Mouse (Mus musculus): ENCODE results near the gene Mbtps2. TPM values are rescaled to one million over a fixed set of nuclear protein-coding genes. Genes with fewer than 3 reads are reported as not detected.

The Mbtps2 gene
- total RNA-seq (2012; rRNA removed) (7.0 and 7.7 TPM in 2 replicates), polyA plus RNA-seq (2012; ENCODE audit: insufficient read depth in 1 of 2, insufficient read length in 2 of 2, low read depth in 1 of 2, low replicate concordance in 2 of 2, missing spikeins in 1 of 2) (100 to 1,000 TPM in 1 of 2 experiments, 10 to 100 TPM in 1; 31.8 to 209 TPM)

DNA sequence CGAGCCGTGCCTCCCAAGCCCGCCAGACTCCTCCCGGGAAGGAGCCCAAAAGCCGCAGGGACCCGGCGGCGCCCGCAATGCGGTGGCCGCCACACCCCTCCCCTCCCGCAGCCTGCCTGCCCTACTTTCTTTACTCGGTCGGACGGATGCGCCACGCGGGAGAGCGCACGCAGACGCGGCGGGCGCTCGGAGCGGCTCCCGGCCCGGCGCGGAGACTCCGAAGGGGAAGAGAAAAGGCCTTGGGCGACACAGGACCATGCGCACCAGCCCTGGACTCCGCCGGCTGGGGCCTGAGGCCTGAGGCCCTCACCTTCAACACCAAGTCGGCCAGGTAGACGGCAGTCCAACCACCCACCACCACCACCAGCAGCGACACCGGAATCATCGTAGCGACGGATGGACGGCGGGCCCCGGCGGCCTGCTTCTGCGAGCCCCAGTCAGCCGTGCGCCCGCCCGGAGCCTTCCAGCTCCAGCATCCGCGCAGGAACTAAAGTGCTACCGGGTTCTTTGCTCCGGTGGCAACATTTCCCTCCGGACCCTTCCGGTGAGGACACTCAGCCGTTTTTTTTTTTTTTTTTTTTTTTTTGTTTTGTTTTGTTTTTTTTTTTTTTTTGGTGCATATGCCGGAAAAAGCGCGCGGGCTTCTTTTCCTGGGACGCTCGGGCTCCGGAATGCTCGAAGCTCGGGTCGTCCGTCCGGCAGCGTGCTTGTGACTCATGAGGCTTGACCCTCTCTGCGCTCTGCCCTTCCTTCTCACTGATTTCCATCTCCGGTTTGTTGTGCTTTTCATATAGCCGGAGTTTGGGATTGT lies at the start of gene Mbtps2:
Gene Mbtps2, minus strand, starts transcription at position 530 of the 811 bp plus-strand sequence.
- Histone ChIP-seq H3K27me3 (ENCODE audit: control insufficient read depth in 1 of 2, insufficient read depth in 2 of 2, low read length in 2 of 2) (no peaks in the 10 kb centered on the region), H3K9ac (ENCODE audit: control insufficient read depth, low read depth, low read length, poor library complexity, severe bottlenecking) (peak within 1 kb of the TSS; percentile 94), H3K27ac (ENCODE audit: control insufficient read depth, low read depth, low read length) (peak within 1 kb of the TSS; percentile 84), H3K79me2 (ENCODE audit: control insufficient read depth, insufficient read depth, low read length, poor library complexity) (peaks cover 17% of the 10 kb centered on the region), H3K4me3 (ENCODE audit: control insufficient read depth in 1 of 2, insufficient read depth in 1 of 2, low read depth in 2 of 2, low read length in 2 of 2) (peak within 1 kb of the TSS; percentile 92 to 97), H3K36me3 (ENCODE audit: control insufficient read depth in 1 of 2, insufficient read depth in 2 of 2, low read length in 2 of 2) (peaks cover 0 to 20% of the 10 kb centered on the region in 2 experiments; a peak in 2 of 4 replicates), H3K4me1 (ENCODE audit: control insufficient read depth in 1 of 2, insufficient read depth in 2 of 2, low read length in 2 of 2) (peaks cover 11% of the 10 kb centered on the region in 2 experiments), H3K9me3 (replicated peaks; ENCODE audit: insufficient read depth, low read length) (no peaks in the 10 kb centered on the region)
- peak; percentile 90 for DNase-seq (ENCODE audit: low read depth, low spot score)
- TF ChIP-seq MYC (IDR thresholded peaks at IDR 0.05; ENCODE audit: low read depth, low read length) = peak; percentile 84
- peak; percentile 63; the same call in 1 of the 2 replicates for TF ChIP-seq ETS1 (IDR thresholded peaks at IDR 0.05; ENCODE audit: low read depth, low read length)
- no peak for TF ChIP-seq MEF2A (IDR thresholded peaks at IDR 0.05; ENCODE audit: extremely low read depth, insufficient replicate concordance, low read depth, low read length, poor library complexity, severe bottlenecking)
- TF ChIP-seq ZNF384 (IDR thresholded peaks at IDR 0.05; ENCODE audit: low read depth, low read length) = peak; percentile 100; the same call in 1 of the 2 replicates
- TF ChIP-seq CHD2 (IDR thresholded peaks at IDR 0.05; ENCODE audit: low read length) = no peak
- peak; percentile 84 for TF ChIP-seq MYB (IDR thresholded peaks at IDR 0.05; ENCODE audit: low read depth, low read length)
- no peak for TF ChIP-seq RAD21 (IDR thresholded peaks at IDR 0.05; ENCODE audit: low read depth, low read length)
- no peak for TF ChIP-seq CTCF (IDR thresholded peaks at IDR 0.05 in 2 of 3, conservative IDR thresholded peaks at IDR 0.05 in 1 of 3; ENCODE audit: control insufficient read depth in 1 of 3, insufficient read depth in 1 of 3, low read depth in 2 of 3, low read length in 3 of 3, poor library complexity in 1 of 3, severe bottlenecking in 1 of 3)
- TF ChIP-seq UBTF (IDR thresholded peaks at IDR 0.05; ENCODE audit: borderline replicate concordance, insufficient read depth, low read depth, low read length) = peak; percentile 88; the same call in 1 of the 2 replicates
- TF ChIP-seq EP300 (IDR thresholded peaks at IDR 0.05; ENCODE audit: low read depth in 1 of 2, low read length in 2 of 2) = peak in 1 of 2 experiments; percentile 58; a peak in 1 of 4 replicates
- TF ChIP-seq POLR2AphosphoS2 (IDR thresholded peaks at IDR 0.05; ENCODE audit: low read length) = peak; percentile 36; the same call in 1 of the 2 replicates
- TF ChIP-seq MAX (IDR thresholded peaks at IDR 0.05; ENCODE audit: low read length) = peak; percentile 86
- TF ChIP-seq NRF1 (IDR thresholded peaks at IDR 0.05; ENCODE audit: insufficient read depth, low read depth, low read length, poor library complexity, severe bottlenecking) = peak; percentile 29; the same call in 1 of the 2 replicates
- TF ChIP-seq ZC3H11A (IDR thresholded peaks at IDR 0.05; ENCODE audit: low read depth, low read length) = no peak
- TF ChIP-seq POLR2A (IDR thresholded peaks at IDR 0.05; ENCODE audit: control insufficient read depth in 1 of 2, insufficient read depth in 1 of 2, low read depth in 1 of 2, low read length in 2 of 2, poor library complexity in 1 of 2) = peak; percentile 22 to 74; a peak in 3 of 4 replicates
- peak; percentile 54; the same call in 1 of the 2 replicates for TF ChIP-seq NELFE (IDR thresholded peaks at IDR 0.05; ENCODE audit: low read depth, low read length)
- TF ChIP-seq SIN3A (IDR thresholded peaks at IDR 0.05; ENCODE audit: low read length) = peak; percentile 83
- peak; percentile 80 for TF ChIP-seq MXI1 (IDR thresholded peaks at IDR 0.05; ENCODE audit: low read depth, low read length)
- 0 out of 2 replicates have a peak, but pooled peaks have one; percentile 82 for TF ChIP-seq E2F4 (IDR thresholded peaks at IDR 0.05; ENCODE audit: borderline replicate concordance, low read depth, low read length)
- peak; percentile 80 for TF ChIP-seq TCF12 (IDR thresholded peaks at IDR 0.05; ENCODE audit: low read depth, low read length)
- no peak for TF ChIP-seq SMC3 (IDR thresholded peaks at IDR 0.05; ENCODE audit: low read depth, low read length)
- TF ChIP-seq HCFC1 (IDR thresholded peaks at IDR 0.05; ENCODE audit: low read depth, low read length) = peak; percentile 91
- peak; percentile 92 for TF ChIP-seq TBP (IDR thresholded peaks at IDR 0.05; ENCODE audit: low read depth, low read length)
- TF ChIP-seq GATA1 (IDR thresholded peaks at IDR 0.05; ENCODE audit: low read depth, low read length) = 0 out of 2 replicates have a peak, but pooled peaks have one; percentile 31
- peak; percentile 88 for TF ChIP-seq ELF1 (IDR thresholded peaks at IDR 0.05; ENCODE audit: low read depth, low read length)
- TF ChIP-seq ZKSCAN1 (IDR thresholded peaks at IDR 0.05; ENCODE audit: low read depth, low read length) = peak; percentile 85; the same call in 1 of the 2 replicates
- no peak for TF ChIP-seq ZMIZ1 (IDR thresholded peaks at IDR 0.05; ENCODE audit: low read depth, low read length)
